Mouse (Mus musculus) heart, postnatal 0 days (tissue): Measurements from ENCODE around the gene Plekhj1. TPM values are rescaled to one million over a fixed set of nuclear protein-coding genes. Genes with fewer than 3 reads are reported as not detected.

Source experiments
- ATAC-seq: fragments of 200-750 bp; cut with Nextera tagmentation; 2 replicates; pipeline ENCODE4 v1.8.0; 2017; ENCODE audit warnings: low read depth, moderate number of reproducible peaks, moderate library complexity; ENCODE audit not compliant: insufficient read depth
- DNase-seq: peaks from one replicate; pipeline ENCODE4 v3.0.0-alpha.2; 2016; ENCODE audit warnings: low spot score
- H3K27ac ChIP-seq: fragments of 300-500 bp; sonication (generic); 2 replicates; pipeline ENCODE4 v1.5.1; 2014; ENCODE audit warnings: low read depth, mild to moderate bottlenecking
- H3K27me3 ChIP-seq: fragments of 300-500 bp; sonication (generic); 2 replicates; pipeline ENCODE4 v1.6.1; 2014; ENCODE audit warnings: low read length, mixed read lengths; ENCODE audit not compliant: control insufficient read depth, insufficient read depth
- H3K36me3 ChIP-seq: fragments of 300-500 bp; sonication (generic); replicated peaks from 2 replicates; pipeline ENCODE4 v1.6.1; 2014; ENCODE audit warnings: low read length, mixed read lengths; ENCODE audit not compliant: control insufficient read depth, insufficient read depth
- H3K4me1 ChIP-seq: fragments of 300-500 bp; sonication (generic); 2 replicates; pipeline ENCODE4 v1.6.1; 2014; ENCODE audit warnings: antibody characterized with exemption; ENCODE audit not compliant: control insufficient read depth, insufficient read depth
- H3K4me2 ChIP-seq: fragments of 300-500 bp; sonication (generic); 2 replicates; pipeline ENCODE4 v1.6.1; 2014; ENCODE audit warnings: low read depth, mild to moderate bottlenecking, low read length, moderate library complexity
- H3K4me3 ChIP-seq: fragments of 300-500 bp; sonication (generic); 2 replicates; pipeline ENCODE4 v1.5.1; 2014; ENCODE audit warnings: low read depth, low read length
- H3K9ac ChIP-seq: fragments of 300-500 bp; sonication (generic); replicated peaks from 2 replicates; pipeline ENCODE4 v1.6.1; 2014; ENCODE audit warnings: low read depth, low read length, mixed read lengths
- H3K9me3 ChIP-seq: fragments of 300-500 bp; sonication (generic); replicated peaks from 2 replicates; pipeline ENCODE4 v1.6.1; 2016; ENCODE audit warnings: low read length; ENCODE audit not compliant: control insufficient read depth
- CTCF ChIP-seq: IDR thresholded peaks from 2 replicates; pipeline ENCODE4 v1.5.1; 2016; ENCODE audit warnings: antibody characterized with exemption, control low read depth, low read depth
- EP300 ChIP-seq: IDR thresholded peaks from 2 replicates; pipeline ENCODE4 v1.6.1; 2016; ENCODE audit warnings: antibody characterized with exemption, low read depth
- WGBS: fragments of 180-500 bp; shearing (Covaris S2); extraction: QIAGEN DNeasy Blood & Tissue Kit; methylation state at CpG from one replicate; pipeline ENCODE4 v1.1.7; 2014; 5-methylcytosine and 5-hydroxymethylcytosine counted together
- polyA plus RNA-seq: library from polyadenylated mRNA; unstranded; fragments of >200 nt; fragmentation: Nextera tagmentation; extraction: Ambion mirVana; gene quantifications from 2 replicates; pipeline ENCODE4 v1.2.1, GENCODE M21; 2015
- total RNA-seq: library from RNA; depleted of rRNA; stranded (reverse); fragments of >200 nt; gene quantifications from 2 replicates; pipeline ENCODE4 v1.2.3, GENCODE M21; 2014; ENCODE audit warnings: low replicate concordance

Gene Plekhj1
- total and polyA plus RNA-seq, 2 experiments from 2014 or later, result 29.3 to 41.8 TPM

DNA sequence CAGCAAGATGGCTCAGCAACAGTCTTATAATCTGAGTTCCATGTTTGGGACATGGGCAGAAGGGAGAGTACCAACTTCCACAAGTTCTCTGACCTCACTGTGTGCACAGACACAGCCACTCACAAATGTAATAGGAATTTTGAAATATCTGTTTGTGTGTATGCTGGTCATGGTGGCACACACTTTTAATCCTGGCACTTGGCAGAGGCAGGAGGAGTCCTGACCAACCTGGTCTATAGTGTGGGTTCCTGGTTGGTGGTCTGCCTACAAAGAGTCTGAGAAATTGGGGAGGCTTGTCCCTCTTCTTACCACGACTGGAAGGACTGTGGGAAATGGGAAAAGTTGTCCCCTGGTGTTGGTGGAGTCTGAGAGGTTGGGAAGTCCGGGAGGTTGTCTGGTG is 41.9 kb downstream of the Plekhj1 start:
- peak overlapping the region; percentile 96 for H3K4me3 ChIP-seq
- no peaks in the 10 kb centered on the region for H3K9me3 ChIP-seq
- ATAC-seq (no peak), DNase-seq (no peak)
- TF ChIP-seq EP300 (no peak), CTCF (no peak)
- H3K27me3 ChIP-seq, result no peaks in the 10 kb centered on the region
- peak overlapping the region; percentile 97 for H3K9ac ChIP-seq
- H3K4me2 ChIP-seq, result peak overlapping the region; percentile 93
- H3K4me1 ChIP-seq, result peaks cover 61% of the 10 kb centered on the region
- no peaks in the 10 kb centered on the region for H3K36me3 ChIP-seq
- WGBS, result 23% methylated on average over 2 of the region's 2 CpGs
- peak overlapping the region; percentile 87 for H3K27ac ChIP-seq

GRCm38 (mm10) chr10:80756099-80756498 is 42.3 kb downstream of the Plekhj1 start:
- peak overlapping the region; percentile 87 for H3K27ac ChIP-seq
- 6% methylated on average over 3 of the region's 3 CpGs for WGBS
- no peaks in the 10 kb centered on the region for H3K36me3 ChIP-seq
- H3K9me3 ChIP-seq, result no peaks in the 10 kb centered on the region
- no peaks in the 10 kb centered on the region for H3K27me3 ChIP-seq
- H3K9ac ChIP-seq, result peak overlapping the region; percentile 97
- H3K4me1 ChIP-seq, result peaks cover 57% of the 10 kb centered on the region
- peak overlapping the region; percentile 96 for H3K4me3 ChIP-seq
- ATAC-seq, result no peak
- TF ChIP-seq CTCF (peak; percentile 19; the same call in 1 of the 2 replicates), EP300 (no peak)
- H3K4me2 ChIP-seq, result peak overlapping the region; percentile 93
- DNase-seq, result no peak

DNA sequence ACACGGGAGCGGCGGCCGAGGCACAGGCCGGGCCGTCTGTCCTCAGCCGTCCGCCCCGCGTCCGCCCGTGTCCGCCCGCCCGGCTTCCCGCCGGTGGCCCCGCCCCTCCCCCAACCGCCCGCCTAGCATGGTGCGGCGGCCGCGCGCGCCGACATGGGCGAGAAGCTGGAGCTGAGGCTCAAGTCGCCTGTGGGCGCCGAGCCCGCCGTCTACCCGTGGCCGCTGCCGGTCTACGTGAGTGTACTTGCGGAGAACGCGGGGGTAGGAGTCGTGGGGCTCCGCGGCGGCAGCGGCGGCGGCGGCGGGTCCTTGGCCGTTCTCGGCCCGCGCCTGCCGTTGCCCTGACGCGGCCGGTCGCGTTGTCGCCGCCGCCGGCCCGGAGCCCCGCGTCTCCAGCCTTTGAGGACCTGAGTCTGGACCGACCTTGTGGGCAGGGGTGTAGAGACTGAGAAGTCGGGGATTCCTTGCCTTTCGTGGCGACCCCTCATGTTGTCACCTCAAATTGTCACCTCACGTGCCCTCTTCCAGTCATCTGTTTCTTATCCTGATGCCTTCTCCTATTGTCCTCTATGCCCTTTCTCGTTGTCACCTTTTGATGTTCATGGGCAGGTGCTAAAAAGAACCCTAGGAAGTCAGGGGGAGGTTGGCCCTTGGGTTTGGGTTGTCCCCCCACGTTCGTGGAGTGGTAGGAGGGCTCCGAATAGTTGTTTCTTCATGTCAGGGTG is 43.0 kb downstream of the Plekhj1 start:
- 1% methylated on average over 54 of the region's 75 CpGs for WGBS
- peak; percentile 1; the same call in 1 of the 2 replicates for ATAC-seq
- no peaks in the 10 kb centered on the region for H3K9me3 ChIP-seq
- no peak for DNase-seq
- peak overlapping the region; percentile 87 for H3K27ac ChIP-seq
- H3K4me2 ChIP-seq, result peak overlapping the region; percentile 93
- H3K4me1 ChIP-seq, result peaks cover 54% of the 10 kb centered on the region
- H3K27me3 ChIP-seq, result no peaks in the 10 kb centered on the region
- H3K4me3 ChIP-seq, result peak overlapping the region; percentile 96
- no peaks in the 10 kb centered on the region for H3K36me3 ChIP-seq
- TF ChIP-seq EP300 (no peak), CTCF (no peak)
- H3K9ac ChIP-seq, result peak overlapping the region; percentile 97

DNA sequence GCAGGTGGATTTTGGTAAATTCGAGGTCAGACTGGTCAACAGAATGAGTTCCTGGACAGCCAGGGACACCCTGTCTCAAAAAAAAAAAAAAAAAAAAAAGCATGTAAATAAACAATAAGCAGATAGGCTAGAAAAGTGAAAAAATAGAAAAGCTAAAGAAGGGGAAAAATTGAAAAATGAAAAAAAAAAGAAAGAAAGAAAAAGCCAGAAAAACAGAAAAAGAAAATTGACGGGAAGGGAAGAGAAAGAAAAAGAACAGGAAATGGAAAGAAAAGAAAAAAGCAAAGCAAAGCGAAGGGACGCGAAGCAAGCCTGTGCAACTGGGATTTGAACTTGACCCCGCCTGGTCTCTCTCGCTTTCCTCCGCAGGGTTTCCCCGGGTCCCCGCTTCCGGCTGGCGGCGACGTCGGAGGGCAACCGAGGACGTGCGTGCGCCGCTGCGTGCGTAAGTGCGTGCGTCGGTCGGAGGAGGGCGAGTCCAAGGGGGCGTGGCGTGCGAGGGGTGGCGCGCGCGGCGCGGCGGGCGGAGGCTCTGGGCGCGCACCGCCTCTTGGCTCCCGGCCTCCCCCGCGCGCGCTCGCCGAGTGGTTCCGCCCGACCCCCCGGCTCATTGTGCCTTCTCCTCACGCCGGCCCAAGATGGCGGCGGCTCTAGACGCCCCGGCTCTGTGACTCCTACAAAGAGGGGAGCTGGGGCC is 43.7 kb downstream of the Plekhj1 start, which contains the start of gene Dot1l:
TSS of gene Dot1l (plus strand) at position 613 of the 697 bp plus-strand sequence.
- peak within 1 kb of the TSS; percentile 97 for H3K9ac ChIP-seq
- ATAC-seq (peak; percentile 83), DNase-seq (peak; percentile 97)
- peak within 1 kb of the TSS; percentile 87 for H3K27ac ChIP-seq
- no peaks in the 10 kb centered on the region for H3K36me3 ChIP-seq
- peaks cover 49% of the 10 kb centered on the region for H3K4me1 ChIP-seq
- no peaks in the 10 kb centered on the region for H3K27me3 ChIP-seq
- peak; percentile 74; the same call in 1 of the 2 replicates for TF ChIP-seq EP300
- TF ChIP-seq CTCF, result no peak
- under 1% methylated on average over 48 of the region's 57 CpGs for WGBS
- H3K9me3 ChIP-seq, result no peaks in the 10 kb centered on the region
- peak within 1 kb of the TSS; percentile 93 for H3K4me2 ChIP-seq
- H3K4me3 ChIP-seq, result peak within 1 kb of the TSS; percentile 96

DNA sequence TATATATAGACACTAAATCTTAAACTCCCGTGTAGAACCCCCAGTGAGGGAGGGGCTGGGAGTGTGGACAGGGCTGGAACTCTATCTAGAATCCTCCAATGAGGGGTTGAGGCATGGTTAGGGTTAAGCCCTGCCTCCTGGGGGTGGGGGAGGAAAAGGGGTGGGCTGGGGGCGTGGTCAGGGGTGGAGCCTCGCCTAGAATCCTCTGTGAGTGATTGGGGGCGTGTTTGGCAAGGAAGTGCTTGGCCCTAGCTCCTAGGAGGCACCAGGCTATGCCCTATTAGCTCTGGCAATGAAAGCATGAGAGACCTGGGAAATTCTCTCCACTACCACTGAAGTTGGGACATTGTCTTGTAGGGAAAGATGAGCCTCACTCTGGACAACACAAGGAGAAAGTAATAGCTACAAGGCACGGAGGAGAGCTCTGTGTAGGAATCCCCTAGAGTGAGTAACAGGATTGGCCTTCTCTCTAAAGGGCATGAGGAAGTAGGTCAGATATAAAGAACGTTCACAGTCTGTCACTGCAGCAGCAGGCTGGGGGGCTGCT is 46.3 kb downstream of the Plekhj1 start:
- peak; percentile 96 for DNase-seq
- Histone ChIP-seq H3K4me2 (peak overlapping the region; percentile 60), H3K4me3 (peak overlapping the region; percentile 37), H3K27me3 (no peaks in the 10 kb centered on the region), H3K36me3 (no peaks in the 10 kb centered on the region), H3K9me3 (no peaks in the 10 kb centered on the region), H3K27ac (peak overlapping the region; percentile 97), H3K9ac (peak overlapping the region; percentile 49), H3K4me1 (peaks cover 26% of the 10 kb centered on the region)
- no peak for TF ChIP-seq EP300
- TF ChIP-seq CTCF, result no peak
- peak; percentile 83 for ATAC-seq
- WGBS, result 0% methylated on average over 6 of the region's 6 CpGs
